Mouse (Mus musculus) layer of hippocampus, adult 9-11 months (tissue): Measurements from ENCODE around the gene Caml.
"Not testable (repeated sequence)": the region's sequence is repeated elsewhere in the genome, so short reads cannot be mapped to it uniquely, and the experiment has no call there.

Experiments
- DNase-seq: peaks from one replicate; pipeline ENCODE4 v3.0.0; 2022

The Caml gene

DNA sequence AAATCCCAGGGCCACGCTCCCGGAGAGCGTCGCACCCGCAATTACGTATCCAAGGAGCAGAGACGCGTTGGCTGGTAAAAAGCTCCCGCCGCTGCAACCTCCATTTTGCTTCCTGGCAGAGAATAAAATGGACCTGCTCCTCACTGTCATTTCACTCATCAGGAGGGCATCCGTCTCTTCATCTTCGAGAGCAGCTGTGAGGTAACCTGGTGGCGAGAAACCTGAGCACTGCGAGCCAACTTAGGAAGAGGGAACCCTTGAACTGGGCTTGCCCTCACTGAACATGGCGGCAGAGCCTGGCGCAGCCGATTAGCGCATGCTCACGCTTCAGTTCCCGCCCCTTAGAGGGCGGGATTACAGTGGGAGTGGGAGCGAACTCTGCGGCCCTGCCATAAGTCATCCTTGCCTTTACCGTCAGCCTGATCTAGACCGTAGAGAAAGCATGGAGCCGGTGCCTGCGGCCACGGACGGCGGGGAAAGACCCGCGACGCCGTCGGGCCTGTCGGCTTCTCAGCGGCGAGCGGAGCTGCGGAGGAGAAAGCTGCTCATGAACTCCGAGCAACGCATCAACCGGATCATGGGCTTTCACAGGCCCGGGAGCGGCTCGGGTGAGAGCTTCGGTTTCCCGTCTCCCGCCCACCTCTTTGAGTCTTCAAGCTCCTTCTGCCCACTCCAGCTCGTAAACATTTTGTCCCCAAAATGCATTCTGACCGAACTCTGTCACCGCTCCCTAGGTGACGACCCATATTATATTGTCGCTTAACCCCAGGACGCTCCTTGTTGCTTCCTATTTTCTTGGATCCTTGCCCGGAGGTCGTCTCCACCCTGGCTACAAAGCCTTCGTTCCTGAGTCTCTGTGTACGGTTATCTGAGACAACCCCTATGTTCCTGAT is at the start of gene Caml:
TSS of gene Caml (plus strand) at position 357 of the 893 bp plus-strand sequence.
- DNase-seq: peak; percentile 90

- no peak for DNase-seq
Measured at GRCm38 (mm10) chr13:55573432-55573831, 49.4 kb upstream of the Caml start, which contains the start of gene Tmed9. Gene Tmed9 (plus strand): TSS chr13:55573732.

DNA sequence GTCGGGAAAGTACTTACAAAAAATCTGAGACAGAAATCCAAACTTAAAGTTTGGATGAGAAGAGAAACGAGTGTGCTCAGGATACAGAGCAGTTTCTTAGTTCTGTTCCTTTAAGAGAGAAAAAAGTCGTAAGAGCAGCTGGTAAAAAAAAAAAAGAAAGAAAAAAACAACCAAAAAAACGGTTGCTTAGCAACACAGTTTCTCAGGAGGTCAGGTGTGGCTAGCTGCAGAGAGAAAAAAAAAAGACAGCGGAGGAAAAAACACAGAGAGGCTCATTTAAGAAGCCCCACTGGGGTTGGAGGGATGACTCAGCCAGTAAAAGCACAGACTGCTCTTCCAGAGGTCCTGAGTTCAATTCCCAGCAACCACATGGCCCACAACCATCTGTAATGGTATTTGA is 48.5 kb upstream of the Caml start:
- no peak for DNase-seq

DNA sequence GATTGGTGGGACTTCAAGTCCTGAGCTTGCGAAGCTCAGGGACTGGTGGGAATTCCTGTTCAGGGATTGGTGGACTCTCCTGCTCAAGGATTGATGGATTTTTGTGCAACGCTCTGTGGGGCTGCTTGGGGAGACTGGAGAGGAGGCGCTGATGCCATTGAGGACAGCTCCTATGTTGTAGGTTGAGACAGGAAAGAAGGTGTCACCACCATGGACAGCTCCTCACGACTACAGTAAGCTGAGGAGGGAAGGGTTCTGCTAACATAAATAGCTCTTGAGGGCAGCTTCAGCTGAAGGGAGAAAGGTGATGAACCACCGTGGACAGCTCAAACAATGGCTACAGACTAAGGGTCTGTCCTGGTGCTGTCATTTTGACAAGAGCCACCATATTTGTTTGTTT is 46.9 kb upstream of the Caml start:
- no peak for DNase-seq

DNA sequence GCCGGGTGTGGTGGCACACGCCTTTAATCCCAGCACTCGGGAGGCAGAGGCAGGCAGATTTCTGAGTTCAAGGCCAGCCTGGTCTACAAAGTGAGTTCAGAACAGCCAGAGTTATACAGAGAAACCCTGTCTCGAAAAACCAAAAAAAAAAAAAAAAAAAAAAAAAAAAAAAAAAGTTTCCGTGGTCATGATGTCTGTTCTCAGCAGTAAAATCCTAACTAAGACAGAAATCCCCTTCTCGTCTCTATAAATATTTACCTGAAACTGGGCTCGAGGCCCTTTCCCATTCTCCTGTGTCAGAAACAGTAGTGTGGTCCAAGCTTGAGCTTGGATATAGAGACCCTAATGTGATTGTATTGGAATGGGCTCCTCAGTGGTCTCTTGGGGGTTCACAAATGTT is 45.9 kb upstream of the Caml start:
- DNase-seq: not testable (repeated sequence)

GRCm38 (mm10) chr13:55578086-55578485 is 44.7 kb upstream of the Caml start:
- no peak for DNase-seq

GRCm38 (mm10) chr13:55591961-55592490 is 30.8 kb upstream of the Caml start:
- DNase-seq: no peak

DNA sequence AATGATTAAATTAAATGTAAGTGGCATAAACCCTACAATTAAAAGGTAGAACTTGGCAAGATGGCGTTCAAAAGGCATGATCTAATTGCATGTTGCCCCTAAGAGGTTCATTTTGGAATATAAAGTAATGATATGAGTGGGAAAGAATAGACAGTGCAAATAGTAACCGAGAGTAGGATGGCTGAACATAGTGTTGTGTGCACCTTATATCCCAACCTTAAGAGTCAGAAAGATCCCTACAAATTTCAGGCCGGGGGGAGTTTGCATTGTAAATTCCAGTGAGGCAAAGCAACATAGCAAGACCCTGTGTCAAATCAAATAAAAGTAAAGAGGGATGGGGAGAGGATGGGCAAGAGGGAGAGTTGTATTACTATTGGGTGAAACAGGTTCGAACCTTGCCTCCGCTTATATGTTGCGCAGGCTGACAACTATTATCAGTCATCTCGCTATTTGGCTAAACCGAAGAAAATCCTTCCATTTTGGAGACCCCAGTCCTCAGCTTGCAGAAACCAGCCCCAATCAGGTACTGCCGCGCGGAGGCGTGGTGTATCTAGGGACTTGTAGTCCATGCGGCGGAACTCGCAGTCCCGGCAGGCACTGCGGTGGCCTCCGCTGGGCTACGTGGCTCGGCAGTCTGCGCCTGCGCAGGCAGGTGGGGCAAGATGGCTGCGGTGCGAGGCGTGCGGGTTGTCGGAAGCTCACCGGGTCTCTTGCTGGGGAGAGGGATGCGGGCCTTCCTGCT is 30.1 kb upstream of the Caml start:
- DNase-seq: peak; percentile 98

- DNase-seq: no peak
Measured at GRCm38 (mm10) chr13:55593254-55593747, 29.5 kb upstream of the Caml start.

- DNase-seq: peak; percentile 84
Measured at GRCm38 (mm10) chr13:55595375-55595774, 27.4 kb upstream of the Caml start.

DNA sequence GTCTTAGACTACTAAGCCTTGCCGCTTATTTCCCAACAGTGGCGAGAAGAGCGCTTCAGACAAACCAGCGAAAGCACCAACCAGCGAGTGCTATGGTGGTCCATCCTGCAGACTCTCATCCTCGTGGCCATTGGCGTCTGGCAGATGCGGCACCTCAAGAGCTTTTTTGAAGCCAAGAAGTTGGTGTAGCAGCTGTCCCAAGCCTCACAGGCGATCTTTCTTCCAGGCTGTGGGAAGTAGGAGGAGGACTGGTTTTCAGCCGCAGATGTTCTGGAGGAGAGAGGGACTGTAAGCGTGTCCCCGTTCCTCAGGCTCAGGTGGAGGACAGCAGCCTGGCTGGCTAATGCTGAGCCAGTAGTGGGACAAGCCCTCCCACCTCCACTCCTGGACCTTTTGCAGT is 26.0 kb upstream of the Caml start:
- DNase-seq: no peak

DNA sequence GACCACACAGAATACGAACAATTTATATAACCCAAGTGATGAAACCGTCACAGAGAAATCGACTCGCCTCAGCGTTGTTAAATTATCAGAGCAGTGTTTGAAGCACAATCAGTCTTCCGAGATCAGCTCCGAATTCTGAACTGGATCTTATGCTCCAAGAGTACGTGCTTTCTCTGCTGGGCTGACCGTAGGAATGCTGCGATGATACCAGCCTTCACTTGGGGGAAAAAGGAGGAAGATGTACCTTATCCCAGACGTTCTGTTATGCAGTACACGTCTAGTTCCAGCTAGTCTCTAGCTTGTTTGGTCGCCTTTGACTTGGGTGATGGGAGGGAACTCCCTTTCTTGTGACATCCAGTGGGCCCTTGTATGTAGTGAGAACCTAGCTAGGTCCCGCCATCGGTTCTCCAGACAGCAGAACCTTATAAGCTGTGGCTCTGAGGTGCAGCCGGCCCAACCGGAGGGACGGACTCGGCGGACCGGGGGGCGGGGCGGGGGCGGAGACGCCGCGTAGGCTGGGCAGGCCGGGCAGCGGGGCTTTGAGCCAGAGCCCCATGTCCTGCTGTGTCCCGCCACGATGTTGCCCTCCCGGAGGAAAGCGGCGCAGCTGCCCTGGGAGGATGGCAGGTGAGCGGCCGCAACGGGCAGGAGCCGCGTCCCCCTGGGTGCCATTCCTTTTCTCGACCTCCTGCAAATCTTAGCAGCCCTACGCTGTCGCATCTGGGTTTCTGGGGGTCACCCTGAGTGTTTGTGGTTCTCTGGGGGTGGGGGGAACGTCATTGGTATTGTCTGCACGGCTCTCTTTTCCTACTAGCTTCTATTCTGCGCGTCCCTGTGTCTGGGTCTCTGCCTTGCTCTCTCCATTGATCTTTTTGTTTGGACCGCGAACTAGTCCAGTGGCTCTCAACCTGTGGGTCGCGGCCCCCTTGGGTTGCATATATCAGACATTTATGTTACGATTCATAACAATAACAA is 23.0 kb upstream of the Caml start, which contains the start of gene B4galt7:
TSS of gene B4galt7 (plus strand) at position 331 of the 975 bp plus-strand sequence.
- DNase-seq: peak; percentile 82

GRCm38 (mm10) chr13:55600657-55601056 is 22.1 kb upstream of the Caml start:
- no peak for DNase-seq

GRCm38 (mm10) chr13:55601611-55602010 is 21.2 kb upstream of the Caml start:
- DNase-seq: peak; percentile 69

- no peak for DNase-seq
Measured at GRCm38 (mm10) chr13:55604606-55605005, 18.2 kb upstream of the Caml start.

DNA sequence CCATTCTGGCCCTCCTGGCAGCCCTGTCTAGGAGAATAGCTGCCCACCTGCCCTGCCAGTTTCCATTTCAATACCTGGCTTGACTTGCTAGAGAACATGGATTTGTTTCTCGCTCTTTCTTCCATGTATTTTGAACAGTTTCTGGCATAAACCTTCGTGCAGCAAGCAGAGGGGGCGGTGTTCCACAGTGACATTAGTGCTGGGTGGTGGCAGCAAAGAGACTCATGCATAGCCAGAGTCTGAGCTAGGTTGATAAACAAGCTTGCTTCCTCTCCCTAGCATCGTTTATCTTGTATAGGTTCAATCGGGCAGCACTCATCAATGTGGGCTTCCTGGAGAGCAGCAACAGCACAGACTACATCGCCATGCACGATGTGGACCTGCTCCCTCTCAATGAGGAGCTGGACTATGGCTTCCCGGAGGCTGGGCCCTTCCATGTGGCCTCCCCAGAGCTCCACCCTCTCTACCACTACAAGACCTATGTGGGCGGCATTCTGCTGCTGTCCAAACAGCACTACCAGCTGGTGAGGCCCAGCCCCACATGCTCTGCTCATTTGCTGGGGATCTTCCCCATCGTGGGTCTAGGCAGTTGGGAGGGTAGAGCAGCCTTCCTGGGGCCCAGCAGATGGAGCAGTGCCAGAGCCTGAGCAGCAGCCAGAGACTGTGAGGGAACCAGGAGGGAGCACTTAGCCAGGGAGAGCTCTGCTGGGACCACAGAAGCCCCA is 15.7 kb upstream of the Caml start:
- peak; percentile 74 for DNase-seq

DNA sequence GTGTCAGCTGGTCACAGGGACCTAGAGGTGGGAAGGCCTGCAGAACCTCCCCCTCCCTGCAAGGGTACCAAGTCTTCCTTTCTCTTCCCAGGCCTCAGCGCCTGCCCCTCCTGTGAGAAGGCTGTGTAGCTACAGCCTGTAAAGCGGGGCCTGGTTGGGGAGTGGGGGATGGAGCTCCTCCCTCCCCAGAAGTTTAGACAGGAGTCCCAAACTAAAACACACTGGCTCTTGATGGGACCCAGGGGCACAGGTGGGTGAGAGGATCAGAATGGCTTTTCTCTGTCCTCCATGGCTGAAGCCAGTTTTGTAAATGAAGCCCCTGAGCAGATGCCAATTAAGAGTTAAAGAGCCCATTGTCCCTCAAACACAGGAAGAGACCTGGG is 15.2 kb upstream of the Caml start:
- DNase-seq: no peak

DNA sequence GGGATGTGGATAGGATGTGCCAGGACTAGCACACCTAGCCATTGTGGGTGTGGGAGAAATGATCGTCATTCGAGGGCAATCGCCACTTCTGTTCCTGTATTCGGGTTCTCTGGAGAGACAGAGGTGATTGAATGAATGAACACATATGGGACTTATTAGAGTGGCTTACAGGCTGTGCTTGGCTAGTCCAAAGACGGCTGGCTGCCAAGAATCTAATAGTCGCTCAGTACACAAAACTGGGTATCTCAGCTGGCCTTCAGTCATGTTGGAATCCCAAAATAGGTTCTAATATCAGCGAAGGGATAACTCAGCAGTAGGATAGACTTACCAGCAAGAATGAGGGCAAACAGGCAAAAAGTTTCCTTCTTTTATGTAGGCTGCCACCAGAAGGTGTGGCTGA is 10.8 kb upstream of the Caml start:
- DNase-seq: no peak

DNA sequence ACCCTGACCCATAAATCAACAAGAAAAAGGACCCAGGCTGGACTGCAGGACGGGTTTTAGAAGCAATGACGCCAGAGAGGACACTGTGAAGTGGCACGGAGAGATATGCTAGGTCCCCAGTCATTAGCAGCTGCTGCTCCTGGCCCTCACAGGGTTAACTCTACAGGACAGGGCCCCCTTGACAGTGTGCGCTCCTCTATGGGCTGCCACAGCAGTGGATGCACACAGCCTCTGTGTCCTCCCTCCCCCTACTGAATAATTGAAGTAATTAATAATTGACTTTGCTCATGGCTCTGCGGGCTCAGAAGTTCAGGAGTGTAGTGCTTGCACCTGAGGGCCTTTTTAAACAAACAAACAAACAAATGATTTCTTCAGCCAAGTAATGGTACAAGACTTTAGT is 9.3 kb upstream of the Caml start:
- DNase-seq: no peak

DNA sequence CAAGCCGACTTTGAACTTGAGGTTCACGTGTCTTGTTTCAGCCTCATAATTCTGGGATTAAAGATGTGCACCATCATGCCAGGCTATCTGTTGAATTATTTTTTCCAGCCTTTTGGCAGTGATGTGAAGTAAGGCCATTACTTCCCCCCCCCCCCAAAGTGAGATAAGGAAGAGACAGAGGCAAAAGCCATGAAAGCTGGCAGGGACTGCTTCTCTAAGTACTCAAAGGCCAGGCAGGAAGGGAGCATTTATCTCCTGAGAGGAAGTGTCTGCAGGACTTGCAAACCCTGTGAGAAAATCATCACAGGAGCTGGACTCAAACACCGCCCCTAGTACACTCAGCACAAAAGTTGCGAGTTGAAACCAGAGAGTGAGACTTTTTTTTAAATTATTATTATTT is 3.5 kb upstream of the Caml start:
- no peak for DNase-seq

DNA sequence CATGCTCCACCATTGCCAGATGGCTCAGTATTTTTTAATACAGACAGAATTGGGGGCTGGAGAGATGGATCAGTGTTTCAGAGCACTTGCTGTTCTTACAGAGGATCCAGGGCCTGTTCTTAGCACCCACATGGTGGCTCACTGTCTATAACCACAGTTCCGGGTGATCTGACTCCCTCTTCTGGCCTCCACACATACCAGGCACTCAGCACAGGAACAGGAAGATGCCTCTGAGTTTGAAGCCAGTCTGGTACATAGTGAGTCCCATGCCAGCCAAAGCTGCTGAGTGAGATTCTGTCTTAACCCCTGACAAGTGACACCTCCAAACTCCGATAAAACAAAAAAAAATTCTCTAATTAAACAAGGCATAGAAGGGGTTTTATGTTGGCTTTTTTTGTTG is 2.5 kb upstream of the Caml start:
- no peak for DNase-seq
